Mouse (Mus musculus): ENCODE results near the gene Lrch3. TPM values are rescaled to one million over a fixed set of nuclear protein-coding genes. Genes with fewer than 3 reads are reported as not detected.

Gene Lrch3
- polyA plus RNA-seq, 1 experiment = 56.7 TPM

- H3K27ac ChIP-seq (ENCODE audit: insufficient read depth, low read length) = no peak overlapping the region
- H3K27me3 ChIP-seq (ENCODE audit: control insufficient read depth, insufficient read depth, low read length) = no peaks in the 10 kb centered on the region
- H3K4me1 ChIP-seq (ENCODE audit: control insufficient read depth, insufficient read depth, low read length) = peaks cover 5% of the 10 kb centered on the region; the same call in 1 of the 2 replicates
- no peak for TF ChIP-seq POLR2A (IDR thresholded peaks at IDR 0.05; ENCODE audit: borderline replicate concordance, insufficient read depth, low read length)
- no peak for TF ChIP-seq CTCF (IDR thresholded peaks at IDR 0.05; ENCODE audit: borderline replicate concordance, insufficient read depth, low read depth, low read length)
- no peak overlapping the region for H3K4me3 ChIP-seq (replicated peaks; ENCODE audit: insufficient read depth, low read depth, low read length)
- DNase-seq = no peak
- 88% methylated on average over 1 of the region's 1 CpGs for WGBS
Observed at GRCm38 (mm10) chr16:33059471-33059870, 145.6 kb downstream of the Lrch3 start.

- DNase-seq = no peak
- WGBS = 78% methylated on average over 2 of the region's 2 CpGs
- no peaks in the 10 kb centered on the region for H3K27me3 ChIP-seq (ENCODE audit: control insufficient read depth, insufficient read depth, low read length)
- peaks cover 5% of the 10 kb centered on the region; the same call in 1 of the 2 replicates for H3K4me1 ChIP-seq (ENCODE audit: control insufficient read depth, insufficient read depth, low read length)
- H3K27ac ChIP-seq (ENCODE audit: insufficient read depth, low read length) = no peak overlapping the region
- no peak for TF ChIP-seq POLR2A (IDR thresholded peaks at IDR 0.05; ENCODE audit: borderline replicate concordance, insufficient read depth, low read length)
- TF ChIP-seq CTCF (IDR thresholded peaks at IDR 0.05; ENCODE audit: borderline replicate concordance, insufficient read depth, low read depth, low read length) = no peak
- H3K4me3 ChIP-seq (replicated peaks; ENCODE audit: insufficient read depth, low read depth, low read length) = no peak overlapping the region
Observed at GRCm38 (mm10) chr16:33060926-33061325, 147.0 kb downstream of the Lrch3 start.

DNA sequence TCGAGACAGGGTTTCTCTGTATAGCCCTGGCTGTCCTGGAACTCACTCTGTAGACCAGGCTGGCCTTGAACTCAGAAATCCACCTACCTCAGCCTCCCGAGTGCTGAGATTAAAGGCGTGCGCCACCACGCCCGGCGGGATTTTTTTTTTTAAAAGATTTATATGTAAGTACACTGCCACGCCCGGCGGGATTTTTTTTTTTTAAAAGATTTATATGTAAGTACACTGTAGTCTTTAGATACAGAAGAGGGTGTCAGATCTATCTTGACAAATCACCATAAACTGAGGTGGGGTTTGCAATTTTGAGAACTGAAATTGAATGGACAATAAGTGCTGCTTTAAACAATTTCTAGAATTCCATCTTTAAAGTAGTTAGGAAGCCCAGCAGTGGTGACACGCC is 147.5 kb downstream of the Lrch3 start:
- TF ChIP-seq CTCF (IDR thresholded peaks at IDR 0.05; ENCODE audit: borderline replicate concordance, insufficient read depth, low read depth, low read length) (no peak), POLR2A (IDR thresholded peaks at IDR 0.05; ENCODE audit: borderline replicate concordance, insufficient read depth, low read length) (no peak)
- no peaks in the 10 kb centered on the region for H3K27me3 ChIP-seq (ENCODE audit: control insufficient read depth, insufficient read depth, low read length)
- H3K4me3 ChIP-seq (replicated peaks; ENCODE audit: insufficient read depth, low read depth, low read length) = no peak overlapping the region
- H3K4me1 ChIP-seq (ENCODE audit: control insufficient read depth, insufficient read depth, low read length) = peaks cover 5% of the 10 kb centered on the region; the same call in 1 of the 2 replicates
- 52% methylated on average over 11 of the region's 11 CpGs for WGBS
- DNase-seq = no peak
- no peak overlapping the region for H3K27ac ChIP-seq (ENCODE audit: insufficient read depth, low read length)

GRCm38 (mm10) chr16:33062024-33062681 is 148.3 kb downstream of the Lrch3 start, which contains the start of gene Lmln:
Lmln (plus strand) TSS chr16:33062521.
- Histone ChIP-seq H3K27ac (ENCODE audit: insufficient read depth, low read length) (peak within 1 kb of the TSS; percentile 49; the same call in 1 of the 2 replicates), H3K4me1 (ENCODE audit: control insufficient read depth, insufficient read depth, low read length) (peaks cover 5% of the 10 kb centered on the region; the same call in 1 of the 2 replicates), H3K4me3 (replicated peaks; ENCODE audit: insufficient read depth, low read depth, low read length) (peak within 1 kb of the TSS; percentile 79), H3K27me3 (ENCODE audit: control insufficient read depth, insufficient read depth, low read length) (no peaks in the 10 kb centered on the region)
- under 1% methylated on average over 64 of the region's 64 CpGs for WGBS
- TF ChIP-seq POLR2A (IDR thresholded peaks at IDR 0.05; ENCODE audit: borderline replicate concordance, insufficient read depth, low read length) (peak; percentile 73; the same call in 1 of the 2 replicates), CTCF (IDR thresholded peaks at IDR 0.05; ENCODE audit: borderline replicate concordance, insufficient read depth, low read depth, low read length) (no peak)
- peak; percentile 89 to 94 for DNase-seq

DNA sequence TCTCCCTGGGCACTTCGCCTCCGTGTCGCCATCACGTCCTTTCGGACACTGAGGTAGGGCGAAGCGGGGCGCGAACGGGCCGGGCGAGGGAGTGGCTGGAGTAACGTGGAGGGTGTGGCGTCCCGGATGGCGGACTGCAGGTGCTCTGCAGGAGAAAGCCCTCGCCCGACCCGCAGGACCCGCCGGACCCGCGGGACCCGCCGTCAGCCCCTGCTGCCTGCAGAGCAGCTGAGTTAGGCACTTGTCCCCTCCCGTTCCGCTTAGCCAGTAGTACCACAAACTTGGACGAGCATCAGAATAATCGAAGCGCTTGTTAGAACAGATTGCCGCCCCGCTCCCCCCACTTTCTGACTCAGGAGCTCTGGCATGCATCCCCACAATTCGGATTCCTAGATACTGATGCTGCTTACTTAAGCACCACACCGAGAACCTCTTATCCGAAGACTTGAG is 148.8 kb downstream of the Lrch3 start:
- DNase-seq = no peak
- no peak overlapping the region for H3K27ac ChIP-seq (ENCODE audit: insufficient read depth, low read length)
- peaks cover 3% of the 10 kb centered on the region; the same call in 1 of the 2 replicates for H3K4me1 ChIP-seq (ENCODE audit: control insufficient read depth, insufficient read depth, low read length)
- under 1% methylated on average over 35 of the region's 35 CpGs for WGBS
- peak overlapping the region; percentile 75 for H3K4me3 ChIP-seq (replicated peaks; ENCODE audit: insufficient read depth, low read depth, low read length)
- H3K27me3 ChIP-seq (ENCODE audit: control insufficient read depth, insufficient read depth, low read length) = no peaks in the 10 kb centered on the region
- no peak for TF ChIP-seq CTCF (IDR thresholded peaks at IDR 0.05; ENCODE audit: borderline replicate concordance, insufficient read depth, low read depth, low read length)
- TF ChIP-seq POLR2A (IDR thresholded peaks at IDR 0.05; ENCODE audit: borderline replicate concordance, insufficient read depth, low read length) = no peak

- no peaks in the 10 kb centered on the region; the same call in 1 of the 2 replicates for H3K4me1 ChIP-seq (ENCODE audit: control insufficient read depth, insufficient read depth, low read length)
- peak in 1 of 2 experiments; percentile 15 for DNase-seq
- H3K4me3 ChIP-seq (replicated peaks; ENCODE audit: insufficient read depth, low read depth, low read length) = peak overlapping the region; percentile 75
- TF ChIP-seq CTCF (IDR thresholded peaks at IDR 0.05; ENCODE audit: borderline replicate concordance, insufficient read depth, low read depth, low read length) (no peak), POLR2A (IDR thresholded peaks at IDR 0.05; ENCODE audit: borderline replicate concordance, insufficient read depth, low read length) (no peak)
- H3K27me3 ChIP-seq (ENCODE audit: control insufficient read depth, insufficient read depth, low read length) = no peaks in the 10 kb centered on the region
- 3% methylated on average over 7 of the region's 7 CpGs for WGBS
- no peak overlapping the region for H3K27ac ChIP-seq (ENCODE audit: insufficient read depth, low read length)
Observed at GRCm38 (mm10) chr16:33063267-33063666, 149.4 kb downstream of the Lrch3 start.

GRCm38 (mm10) chr16:33064636-33065035 is 150.7 kb downstream of the Lrch3 start:
- H3K4me1 ChIP-seq (ENCODE audit: control insufficient read depth, insufficient read depth, low read length) = no peaks in the 10 kb centered on the region
- no peak for DNase-seq
- 62% methylated on average over 9 of the region's 9 CpGs for WGBS
- TF ChIP-seq POLR2A (IDR thresholded peaks at IDR 0.05; ENCODE audit: borderline replicate concordance, insufficient read depth, low read length) (no peak), CTCF (IDR thresholded peaks at IDR 0.05; ENCODE audit: borderline replicate concordance, insufficient read depth, low read depth, low read length) (no peak)
- no peaks in the 10 kb centered on the region for H3K27me3 ChIP-seq (ENCODE audit: control insufficient read depth, insufficient read depth, low read length)
- H3K27ac ChIP-seq (ENCODE audit: insufficient read depth, low read length) = no peak overlapping the region
- no peak overlapping the region for H3K4me3 ChIP-seq (replicated peaks; ENCODE audit: insufficient read depth, low read depth, low read length)

Other genes with a start within 250 kb of the Lrch3 start
- 0.03 TPM in 1 of 2 replicates, not detected in the other for gene Muc4, start 178.2 kb upstream of the Lrch3 start, polyA plus RNA-seq (2012; rRNA removed)
- gene Muc20, start 116.7 kb upstream of the Lrch3 start, polyA plus RNA-seq (2012; rRNA removed) = not detected in 2 replicates
- not detected in 2 replicates for gene Smbd1, start 103.6 kb upstream of the Lrch3 start, polyA plus RNA-seq (2012; rRNA removed)
- gene Fyttd1, start 36.6 kb upstream of the Lrch3 start, polyA plus RNA-seq (2012; rRNA removed) = 52.5 and 53.7 TPM in 2 replicates
- 71.9 and 73.4 TPM in 2 replicates for gene Rubcn, start 36.3 kb upstream of the Lrch3 start, polyA plus RNA-seq (2012; rRNA removed)
- 1.7 and 2.2 TPM in 2 replicates for gene Iqcg, start 142.1 kb downstream of the Lrch3 start, polyA plus RNA-seq (2012; rRNA removed)
- 590 and 665 TPM in 2 replicates for gene Rpl35a, start 142.4 kb downstream of the Lrch3 start, polyA plus RNA-seq (2012; rRNA removed)
- 12.2 and 14.1 TPM in 2 replicates for gene Lmln, start 148.4 kb downstream of the Lrch3 start, polyA plus RNA-seq (2012; rRNA removed)